Mouse (Mus musculus) small intestine, adult 2 months (tissue): ENCODE measurements around the gene Zfr.

Experiments
- CTCF ChIP-seq: fragments of 200-500 bp; IDR thresholded peaks from 2 replicates; pipeline ENCODE4 v1.5.1; 2012; ENCODE audit warnings: low read depth, mild to moderate bottlenecking, control low read depth, inconsistent platforms, low read length, moderate library complexity, mixed read lengths; ENCODE audit not compliant: insufficient replicate concordance, insufficient read length; ENCODE audit errors: extremely low read depth
- POLR2A ChIP-seq: fragments of 200-500 bp; IDR thresholded peaks from 2 replicates; pipeline ENCODE4 v1.6.1; 2012; ENCODE audit warnings: low read depth, mild to moderate bottlenecking, control low read depth, inconsistent platforms, low read length, moderate library complexity

GRCm38 (mm10) chr15:12068395-12069218 is 49.0 kb upstream of the Zfr start:
- TF ChIP-seq CTCF (no peak), POLR2A (no peak)
